Mouse (Mus musculus) common myeloid progenitor, adult 5-6 weeks (primary cell): ENCODE data around the gene Szt2. TPM values are rescaled to one million over a fixed set of nuclear protein-coding genes. Genes with fewer than 3 reads are reported as not detected.

Experiments
- total RNA-seq: library from RNA; stranded (forward); fragments of 200-1000, 187-1606 nt; gene quantifications from 2 replicates; pipeline ENCODE4 v1.2.3, GENCODE M21; 2017

Szt2 gene
- total RNA-seq, 1 experiment from 2014 or later = 5.3 TPM

Other genes with a start within 250 kb of the Szt2 start
- gene Kdm4a, start 229.2 kb downstream of the Szt2 start, total RNA-seq = 32.6 and 34.3 TPM in 2 replicates
- 0.15 and 0.50 TPM in 2 replicates for gene Ptprf, start 117.9 kb downstream of the Szt2 start, total RNA-seq
- 82.5 and 85.9 TPM in 2 replicates for gene Med8, start 64 bp upstream of the Szt2 start, total RNA-seq
- gene Elovl1, start 18.8 kb upstream of the Szt2 start, total RNA-seq = 44.8 and 65.7 TPM in 2 replicates
- gene Cdc20, start 28.1 kb upstream of the Szt2 start, total RNA-seq = 57.9 and 89.6 TPM in 2 replicates
- gene Mpl, start 48.2 kb upstream of the Szt2 start, total RNA-seq = 5.8 and 7.3 TPM in 2 replicates
- gene Tie1, start 80.8 kb upstream of the Szt2 start, total RNA-seq = 7.5 and 8.0 TPM in 2 replicates
- gene 2610528J11Rik, start 117.7 kb upstream of the Szt2 start, total RNA-seq = not detected in 2 replicates
- gene Tmem125, start 134.8 kb upstream of the Szt2 start, total RNA-seq = 0.14 TPM in 1 of 2 replicates, not detected in the other
- gene Cfap57, start 211.5 kb upstream of the Szt2 start, total RNA-seq = 0.46 TPM in 1 of 2 replicates, not detected in the other
- gene Ebna1bp2, start 211.5 kb upstream of the Szt2 start, total RNA-seq = 98.3 and 123 TPM in 2 replicates
- not detected in 2 replicates for gene Olfr62, start 249.7 kb upstream of the Szt2 start, total RNA-seq